Mouse (Mus musculus) C2C12 (cell line): ENCODE results near the gene Mark4. TPM values are rescaled to one million over a fixed set of nuclear protein-coding genes. Genes with fewer than 3 reads are reported as not detected.

Experiments
- H3K27me3 ChIP-seq: one replicate; pipeline ENCODE4 v1.6.1; 2011; ENCODE audit not compliant: control insufficient read depth, insufficient read depth, insufficient read length
- H3K36me3 ChIP-seq: one replicate; pipeline ENCODE4 v1.6.1; 2011; ENCODE audit not compliant: control insufficient read depth, insufficient read depth
- H3K4me3 ChIP-seq: one replicate; pipeline ENCODE4 v1.5.1; 2011; ENCODE audit warnings: mild to moderate bottlenecking, control low read depth; ENCODE audit not compliant: poor library complexity, insufficient read depth, severe bottlenecking
- H3K79me2 ChIP-seq: one replicate; pipeline ENCODE4 v1.6.1; 2011; ENCODE audit not compliant: control insufficient read depth, insufficient read depth
- H3K79me3 ChIP-seq: one replicate; pipeline ENCODE4 v1.6.1; 2011; ENCODE audit warnings: low read depth, control low read depth
- H3ac ChIP-seq: one replicate; pipeline ENCODE3; 2011; ENCODE audit warnings: low read depth; ENCODE audit not compliant: control insufficient read depth, insufficient read length
- CEBPB ChIP-seq: IDR thresholded peaks from one replicate; pipeline ENCODE4 v1.6.1; 2011; ENCODE audit warnings: low read depth, mild to moderate bottlenecking, control low read depth, moderate library complexity
- CTCF ChIP-seq: IDR thresholded peaks from one replicate; pipeline ENCODE4 v1.5.1; 2011; ENCODE audit not compliant: control insufficient read depth, insufficient read depth, insufficient read length
- FOSL1 ChIP-seq: IDR thresholded peaks from one replicate; pipeline ENCODE4 v1.8.0; 2011; ENCODE audit warnings: mild to moderate bottlenecking, low read length; ENCODE audit not compliant: poor library complexity, insufficient read depth, severe bottlenecking
- MAX ChIP-seq: IDR thresholded peaks from one replicate; pipeline ENCODE4 v1.6.1; 2011; ENCODE audit warnings: mild to moderate bottlenecking, control low read depth
- MYOD1 ChIP-seq: IDR thresholded peaks from one replicate; pipeline ENCODE4 v1.6.1; 2011; ENCODE audit warnings: low read depth; ENCODE audit not compliant: control insufficient read depth, insufficient read length
- MYOG ChIP-seq: IDR thresholded peaks from one replicate; pipeline ENCODE4 v1.6.1; 2011; ENCODE audit not compliant: control insufficient read depth, insufficient read length; ENCODE audit errors: extremely low read depth
- USF1 ChIP-seq: IDR thresholded peaks from one replicate; pipeline ENCODE4 v1.6.1; 2011; ENCODE audit warnings: low read depth, mild to moderate bottlenecking, control low read depth, moderate library complexity
- polyA plus RNA-seq: library from polyadenylated mRNA; unstranded; fragments of >200 nt; fragmentation: generic; extraction: Trizol; gene quantifications from one replicate; pipeline ENCODE4 v1.2.1, GENCODE M21; 2012; ENCODE audit warnings: missing spikeins

Mark4 gene
- polyA plus RNA-seq, 1 experiment: 12.9 TPM

DNA sequence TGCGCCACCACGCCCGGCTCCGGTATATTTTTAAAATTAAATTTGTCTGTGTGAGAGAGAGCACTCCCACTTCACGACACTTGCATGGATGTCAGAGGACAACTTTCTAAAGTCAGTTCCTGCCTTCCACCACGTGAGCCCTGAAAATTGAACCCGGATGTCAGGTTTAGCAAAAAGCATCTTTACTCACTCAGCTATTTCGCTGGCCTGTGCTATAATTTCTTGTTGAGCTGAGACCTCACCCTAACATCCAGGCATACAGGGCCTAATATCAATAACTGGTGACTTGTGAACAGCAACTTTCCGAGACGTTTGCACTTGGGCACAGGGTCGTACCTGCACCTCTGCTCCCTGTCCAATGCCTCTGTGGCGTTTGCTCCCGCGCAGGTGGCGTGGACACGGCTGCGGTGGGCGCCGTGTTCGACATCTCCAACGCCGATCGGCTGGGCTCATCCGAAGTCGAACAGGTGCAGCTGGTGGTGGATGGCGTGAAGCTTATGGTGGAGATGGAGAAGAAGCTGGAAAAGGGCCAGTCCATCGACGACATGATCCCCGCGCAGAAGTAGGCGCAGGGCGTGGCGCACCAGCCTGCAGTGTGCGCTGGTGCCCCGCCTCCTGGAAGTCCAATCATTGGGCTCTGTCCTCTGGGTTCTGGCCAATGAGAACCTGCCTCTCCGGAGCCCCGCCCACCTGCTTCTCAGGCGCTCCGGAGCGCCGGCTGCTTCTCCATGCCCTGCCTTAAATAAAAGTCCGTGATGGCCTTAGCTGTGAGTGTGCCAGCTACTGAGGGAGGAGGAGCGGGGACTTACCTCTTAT lies 37.6 kb downstream of the Mark4 start:
- no peaks in the 10 kb centered on the region for H3K79me3 ChIP-seq
- peaks cover 8% of the 10 kb centered on the region for H3K27me3 ChIP-seq
- H3K36me3 ChIP-seq: no peaks in the 10 kb centered on the region
- TF ChIP-seq MYOG: no peak
- no peak for TF ChIP-seq CTCF
- TF ChIP-seq FOSL1: no peak
- no peak for TF ChIP-seq CEBPB
- no peak for TF ChIP-seq MYOD1
- TF ChIP-seq USF1: no peak
- no peak for TF ChIP-seq MAX
- no peak overlapping the region for H3ac ChIP-seq
- no peak overlapping the region for H3K4me3 ChIP-seq
- no peaks in the 10 kb centered on the region for H3K79me2 ChIP-seq

- TF ChIP-seq FOSL1: no peak
- TF ChIP-seq MYOD1: no peak
- no peak for TF ChIP-seq MAX
- no peak for TF ChIP-seq CTCF
- TF ChIP-seq MYOG: no peak
- no peak for TF ChIP-seq USF1
- no peak for TF ChIP-seq CEBPB
- H3ac ChIP-seq: no peak overlapping the region
- no peak overlapping the region for H3K4me3 ChIP-seq
- no peaks in the 10 kb centered on the region for H3K79me2 ChIP-seq
- no peaks in the 10 kb centered on the region for H3K36me3 ChIP-seq
- H3K79me3 ChIP-seq: no peaks in the 10 kb centered on the region
- peaks cover 12% of the 10 kb centered on the region for H3K27me3 ChIP-seq
Measured at GRCm38 (mm10) chr7:19420121-19420520, 38.5 kb downstream of the Mark4 start.

- Histone ChIP-seq H3K79me2 (no peaks in the 10 kb centered on the region), H3ac (no peak overlapping the region), H3K4me3 (no peak overlapping the region), H3K79me3 (no peaks in the 10 kb centered on the region), H3K36me3 (no peaks in the 10 kb centered on the region), H3K27me3 (peaks cover 16% of the 10 kb centered on the region)
- TF ChIP-seq MYOG (no peak), CEBPB (no peak), USF1 (no peak), FOSL1 (no peak)
Measured at GRCm38 (mm10) chr7:19416590-19416989, 42.0 kb downstream of the Mark4 start.

DNA sequence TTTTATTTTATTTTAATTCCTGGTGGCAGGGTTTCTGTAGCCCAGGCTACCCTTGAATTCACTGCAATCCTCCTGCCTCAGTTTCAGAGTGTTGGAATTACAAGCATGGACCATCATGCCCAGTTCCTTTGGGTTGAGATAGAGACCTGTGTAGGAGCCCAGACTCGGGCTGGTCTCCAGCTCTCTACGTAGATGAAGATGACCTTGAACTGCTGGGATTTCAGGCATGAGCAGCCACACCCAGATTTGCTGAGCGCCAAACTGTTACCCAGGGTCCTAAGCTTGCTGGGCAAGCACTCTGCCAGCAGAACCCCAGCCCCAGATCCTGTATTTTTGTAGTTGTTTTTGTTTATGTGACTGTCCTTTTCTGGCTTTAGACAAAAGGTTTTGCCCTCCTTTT lies 45.1 kb downstream of the Mark4 start:
- Histone ChIP-seq H3K79me2 (no peaks in the 10 kb centered on the region), H3K79me3 (no peaks in the 10 kb centered on the region), H3K27me3 (peaks cover 7% of the 10 kb centered on the region), H3K36me3 (no peaks in the 10 kb centered on the region), H3ac (no peak overlapping the region), H3K4me3 (no peak overlapping the region)
- TF ChIP-seq MAX (no peak), MYOG (no peak), CTCF (no peak), FOSL1 (no peak), CEBPB (no peak), USF1 (no peak)

- Histone ChIP-seq H3K36me3 (no peaks in the 10 kb centered on the region), H3K4me3 (no peak overlapping the region), H3K79me3 (no peaks in the 10 kb centered on the region), H3ac (no peak overlapping the region), H3K27me3 (peaks cover 7% of the 10 kb centered on the region), H3K79me2 (no peaks in the 10 kb centered on the region)
- TF ChIP-seq USF1 (no peak), MAX (no peak), FOSL1 (no peak), MYOD1 (no peak), CTCF (no peak), CEBPB (no peak), MYOG (no peak)
Measured at GRCm38 (mm10) chr7:19411783-19412182, 46.8 kb downstream of the Mark4 start.

- Histone ChIP-seq H3ac (no peak overlapping the region), H3K27me3 (peaks cover 7% of the 10 kb centered on the region), H3K79me2 (no peaks in the 10 kb centered on the region), H3K4me3 (no peak overlapping the region), H3K36me3 (no peaks in the 10 kb centered on the region), H3K79me3 (no peaks in the 10 kb centered on the region)
- TF ChIP-seq MYOG (no peak), MYOD1 (no peak), CEBPB (no peak), USF1 (no peak), FOSL1 (no peak), MAX (no peak), CTCF (no peak)
Measured at GRCm38 (mm10) chr7:19410766-19411344, 47.8 kb downstream of the Mark4 start.
